Mouse (Mus musculus): ENCODE measurements around the gene Ntrk3. TPM values are rescaled to one million over a fixed set of nuclear protein-coding genes. Genes with fewer than 3 reads are reported as not detected.

The Ntrk3 gene
- polyA plus RNA-seq, 2 experiments: 5.3 to 15.0 TPM

GRCm38 (mm10) chr7:78390019-78390418 lies 347.8 kb downstream of the Ntrk3 start:
- no peaks in the 10 kb centered on the region for H3K4me1 ChIP-seq (ENCODE audit: control insufficient read depth, insufficient read depth, low read length)
- no peak overlapping the region for H3K9ac ChIP-seq (ENCODE audit: low read depth, low read length, severe bottlenecking)
- TF ChIP-seq POLR2A (IDR thresholded peaks at IDR 0.05; ENCODE audit: borderline replicate concordance, extremely low read depth, insufficient read depth, insufficient read length): no peak
- H3K36me3 ChIP-seq (ENCODE audit: control insufficient read depth, insufficient read depth, low read length): no peaks in the 10 kb centered on the region
- no peak overlapping the region for H3K4me2 ChIP-seq (replicated peaks; ENCODE audit: low read depth, low read length, severe bottlenecking)
- H3K27ac ChIP-seq (replicated peaks; ENCODE audit: low read depth, low read length): no peak overlapping the region
- no peak for ATAC-seq (ENCODE audit: low FRiP score, low read depth)
- WGBS: 83% methylated on average over 3 of the region's 3 CpGs
- no peaks in the 10 kb centered on the region for H3K27me3 ChIP-seq (ENCODE audit: control insufficient read depth, insufficient read depth, low read length)
- H3K4me3 ChIP-seq (replicated peaks; ENCODE audit: low read length): no peak overlapping the region
- DNase-seq (ENCODE audit: low spot score): no peak
- H3K9me3 ChIP-seq (ENCODE audit: control insufficient read depth, low read length): no peaks in the 10 kb centered on the region

- WGBS: 77% methylated on average over 5 of the region's 5 CpGs
Measured at GRCm38 (mm10) chr7:78388101-78388500, 349.7 kb downstream of the Ntrk3 start.

GRCm38 (mm10) chr7:78385971-78386370 lies 351.8 kb downstream of the Ntrk3 start:
- Histone ChIP-seq H3K4me2 (replicated peaks; ENCODE audit: low read depth, low read length, severe bottlenecking) (no peak overlapping the region), H3K27ac (replicated peaks; ENCODE audit: low read depth, low read length) (no peak overlapping the region), H3K36me3 (ENCODE audit: control insufficient read depth, insufficient read depth, low read length) (no peaks in the 10 kb centered on the region), H3K4me1 (ENCODE audit: control insufficient read depth, insufficient read depth, low read length) (no peaks in the 10 kb centered on the region), H3K27me3 (ENCODE audit: control insufficient read depth, insufficient read depth, low read length) (no peaks in the 10 kb centered on the region), H3K4me3 (replicated peaks; ENCODE audit: low read length) (no peak overlapping the region), H3K9me3 (ENCODE audit: control insufficient read depth, low read length) (no peaks in the 10 kb centered on the region), H3K9ac (ENCODE audit: low read depth, low read length, severe bottlenecking) (no peak overlapping the region)
- no peak for TF ChIP-seq POLR2A (IDR thresholded peaks at IDR 0.05; ENCODE audit: borderline replicate concordance, extremely low read depth, insufficient read depth, insufficient read length)
- ATAC-seq (ENCODE audit: low FRiP score, low read depth) (no peak), DNase-seq (ENCODE audit: low spot score) (no peak)
- 60% methylated on average over 1 of the region's 1 CpGs for WGBS

More at GRCm38 (mm10) chr7:78388101-78388500, 349.7 kb downstream of the Ntrk3 start:
- no peaks in the 10 kb centered on the region for H3K4me1 ChIP-seq (ENCODE audit: control insufficient read depth, insufficient read depth, low read length)
- no peak overlapping the region for H3K4me3 ChIP-seq (replicated peaks; ENCODE audit: low read length)
- TF ChIP-seq POLR2A (IDR thresholded peaks at IDR 0.05; ENCODE audit: borderline replicate concordance, extremely low read depth, insufficient read depth, insufficient read length): no peak
- no peak overlapping the region for H3K27ac ChIP-seq (replicated peaks; ENCODE audit: low read depth, low read length)
- no peaks in the 10 kb centered on the region for H3K36me3 ChIP-seq (ENCODE audit: control insufficient read depth, insufficient read depth, low read length)
- no peak overlapping the region for H3K4me2 ChIP-seq (replicated peaks; ENCODE audit: low read depth, low read length, severe bottlenecking)
- no peaks in the 10 kb centered on the region for H3K9me3 ChIP-seq (ENCODE audit: control insufficient read depth, low read length)
- no peak for ATAC-seq (ENCODE audit: low FRiP score, low read depth)
- no peak overlapping the region for H3K9ac ChIP-seq (ENCODE audit: low read depth, low read length, severe bottlenecking)
- H3K27me3 ChIP-seq (ENCODE audit: control insufficient read depth, insufficient read depth, low read length): no peaks in the 10 kb centered on the region
- no peak for DNase-seq (ENCODE audit: low spot score)

GRCm38 (mm10) chr7:78384111-78384510 lies 353.7 kb downstream of the Ntrk3 start:
- H3K9ac ChIP-seq (ENCODE audit: low read depth, low read length, severe bottlenecking): no peak overlapping the region
- H3K4me3 ChIP-seq (replicated peaks; ENCODE audit: low read length): no peak overlapping the region
- H3K4me2 ChIP-seq (replicated peaks; ENCODE audit: low read depth, low read length, severe bottlenecking): no peak overlapping the region
- H3K4me1 ChIP-seq (ENCODE audit: control insufficient read depth, insufficient read depth, low read length): no peaks in the 10 kb centered on the region
- H3K36me3 ChIP-seq (ENCODE audit: control insufficient read depth, insufficient read depth, low read length): no peaks in the 10 kb centered on the region
- DNase-seq (ENCODE audit: low spot score) (no peak), ATAC-seq (ENCODE audit: low FRiP score, low read depth) (no peak)
- no peaks in the 10 kb centered on the region for H3K9me3 ChIP-seq (ENCODE audit: control insufficient read depth, low read length)
- H3K27ac ChIP-seq (replicated peaks; ENCODE audit: low read depth, low read length): no peak overlapping the region
- no peaks in the 10 kb centered on the region for H3K27me3 ChIP-seq (ENCODE audit: control insufficient read depth, insufficient read depth, low read length)
- no peak for TF ChIP-seq POLR2A (IDR thresholded peaks at IDR 0.05; ENCODE audit: borderline replicate concordance, extremely low read depth, insufficient read depth, insufficient read length)

GRCm38 (mm10) chr7:78382126-78382525 lies 355.7 kb downstream of the Ntrk3 start:
- H3K4me3 ChIP-seq (replicated peaks; ENCODE audit: low read length): no peak overlapping the region
- no peaks in the 10 kb centered on the region for H3K4me1 ChIP-seq (ENCODE audit: control insufficient read depth, insufficient read depth, low read length)
- DNase-seq (ENCODE audit: low spot score): no peak
- H3K27ac ChIP-seq (replicated peaks; ENCODE audit: low read depth, low read length): no peak overlapping the region
- 19% methylated on average over 1 of the region's 1 CpGs for WGBS
- ATAC-seq (ENCODE audit: low FRiP score, low read depth): no peak
- H3K9me3 ChIP-seq (ENCODE audit: control insufficient read depth, low read length): no peaks in the 10 kb centered on the region
- no peaks in the 10 kb centered on the region for H3K36me3 ChIP-seq (ENCODE audit: control insufficient read depth, insufficient read depth, low read length)
- no peak for TF ChIP-seq POLR2A (IDR thresholded peaks at IDR 0.05; ENCODE audit: borderline replicate concordance, extremely low read depth, insufficient read depth, insufficient read length)
- H3K4me2 ChIP-seq (replicated peaks; ENCODE audit: low read depth, low read length, severe bottlenecking): no peak overlapping the region
- no peaks in the 10 kb centered on the region for H3K27me3 ChIP-seq (ENCODE audit: control insufficient read depth, insufficient read depth, low read length)
- H3K9ac ChIP-seq (ENCODE audit: low read depth, low read length, severe bottlenecking): no peak overlapping the region

- no peak overlapping the region for H3K4me2 ChIP-seq (replicated peaks; ENCODE audit: low read depth, low read length, severe bottlenecking)
- ATAC-seq (ENCODE audit: low FRiP score, low read depth) (no peak), DNase-seq (ENCODE audit: low spot score) (no peak)
- no peaks in the 10 kb centered on the region for H3K27me3 ChIP-seq (ENCODE audit: control insufficient read depth, insufficient read depth, low read length)
- no peak for TF ChIP-seq POLR2A (IDR thresholded peaks at IDR 0.05; ENCODE audit: borderline replicate concordance, extremely low read depth, insufficient read depth, insufficient read length)
- H3K27ac ChIP-seq (replicated peaks; ENCODE audit: low read depth, low read length): no peak overlapping the region
- 89% methylated on average over 5 of the region's 5 CpGs for WGBS
- no peak overlapping the region for H3K9ac ChIP-seq (ENCODE audit: low read depth, low read length, severe bottlenecking)
- H3K36me3 ChIP-seq (ENCODE audit: control insufficient read depth, insufficient read depth, low read length): no peaks in the 10 kb centered on the region
- H3K9me3 ChIP-seq (ENCODE audit: control insufficient read depth, low read length): no peaks in the 10 kb centered on the region
- no peak overlapping the region for H3K4me3 ChIP-seq (replicated peaks; ENCODE audit: low read length)
- H3K4me1 ChIP-seq (ENCODE audit: control insufficient read depth, insufficient read depth, low read length): no peaks in the 10 kb centered on the region
Measured at GRCm38 (mm10) chr7:78379784-78380183, 358.0 kb downstream of the Ntrk3 start.
